Mouse (Mus musculus) WW6 (cell line): ENCODE data around the gene Gm34653.
"Not testable (repeated sequence)": the region's sequence is repeated elsewhere in the genome, so short reads cannot be mapped to it uniquely, and the experiment has no call there.

ENCODE experiments used
- DNase-seq: peaks from one replicate; pipeline ENCODE4 v3.0.0-alpha.2; 2013; ENCODE audit warnings: low read depth, low spot score

Gene Gm34653

DNA sequence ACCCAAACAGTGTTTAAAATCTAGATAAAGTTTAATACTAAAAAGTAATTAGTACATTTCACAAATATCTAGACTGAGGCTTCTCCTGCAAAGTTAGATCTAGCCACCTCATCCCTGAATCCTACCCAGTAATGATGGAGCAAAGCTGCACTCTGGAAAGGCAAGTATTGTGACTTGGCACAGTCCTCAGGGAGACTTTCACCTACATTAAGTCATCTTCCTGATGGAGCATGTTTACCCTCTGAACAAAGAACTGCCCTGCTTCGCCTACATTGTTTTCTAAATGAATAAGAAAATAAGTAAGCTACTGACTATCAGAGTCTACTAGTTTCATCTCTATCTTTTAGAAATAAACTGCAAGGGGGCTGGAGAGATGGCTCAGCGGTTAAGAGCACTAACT lies 14.3 kb upstream of the Gm34653 start:
- DNase-seq, result no peak

DNA sequence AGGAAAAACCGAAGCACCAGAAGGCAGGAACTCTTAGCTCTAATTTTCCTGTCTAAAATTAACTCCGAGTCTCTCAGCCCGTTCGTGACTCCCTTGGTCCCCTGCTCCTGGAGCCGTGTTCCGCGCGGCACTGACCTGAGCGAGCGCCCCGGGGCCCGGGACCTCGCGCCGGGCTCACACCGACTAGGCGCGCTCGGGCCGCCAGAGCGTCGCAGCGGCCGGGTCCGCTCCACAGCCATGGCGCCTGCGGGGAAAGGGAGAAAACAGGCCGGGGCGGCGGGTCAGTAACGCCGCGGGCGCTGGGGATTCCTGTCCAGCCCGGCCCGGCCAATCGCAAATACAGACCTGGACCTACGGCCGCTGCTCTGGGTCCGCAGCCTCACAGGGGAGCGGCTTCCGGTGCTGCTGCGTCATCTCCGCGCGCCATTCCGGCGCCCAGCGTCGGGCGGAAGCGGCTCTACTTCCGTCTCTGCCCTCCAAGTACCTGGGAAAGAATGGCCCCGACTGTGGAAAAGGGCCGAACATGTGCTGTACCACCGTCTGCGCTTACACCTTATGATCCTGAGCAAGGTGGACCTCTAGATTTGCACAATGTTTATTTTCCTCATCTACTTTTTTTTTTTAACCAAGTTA lies 6.9 kb upstream of the Gm34653 start, which contains the start of gene Fbxw2:
TSS of gene Fbxw2 (minus strand) at position 485 of the 633 bp plus-strand sequence.
- peak; percentile 83 for DNase-seq

DNA sequence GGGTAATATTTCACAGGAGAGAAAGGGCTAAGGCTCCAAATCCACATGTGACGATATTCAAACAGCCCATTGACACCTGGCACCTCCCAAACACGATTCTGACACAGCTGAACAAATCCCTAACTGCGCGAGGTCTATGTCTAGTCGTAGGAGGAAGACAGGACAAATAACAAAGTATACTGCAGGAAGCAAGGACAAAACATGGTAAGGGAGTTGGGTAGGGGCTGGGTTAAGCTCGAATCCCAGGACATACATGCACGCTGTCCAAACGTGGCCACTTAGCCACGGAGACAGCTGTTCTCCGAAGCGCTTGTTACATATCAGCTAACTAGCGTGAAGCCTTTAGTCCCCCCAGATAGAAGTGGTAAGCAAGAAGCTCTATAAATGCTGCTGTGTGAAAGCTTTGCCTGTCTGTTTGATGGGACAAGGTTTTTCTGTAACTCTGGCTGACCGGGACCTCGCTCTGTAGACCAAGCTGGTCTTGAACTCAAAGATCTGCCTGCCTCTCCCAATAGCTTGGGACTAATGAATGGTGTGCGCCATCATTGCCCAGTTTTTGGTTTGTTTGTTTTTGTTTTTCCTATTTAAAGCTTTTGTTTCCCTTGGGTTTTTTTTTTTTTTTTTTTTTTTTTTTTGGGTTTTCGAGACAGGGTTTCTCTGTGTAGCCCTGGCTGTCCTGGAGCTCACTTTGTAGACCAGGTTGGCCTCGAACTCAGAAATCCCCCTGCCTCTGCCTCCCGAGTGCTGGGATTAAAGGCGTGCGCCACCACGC lies 6.2 kb upstream of the Gm34653 start:
- DNase-seq, result no peak

DNA sequence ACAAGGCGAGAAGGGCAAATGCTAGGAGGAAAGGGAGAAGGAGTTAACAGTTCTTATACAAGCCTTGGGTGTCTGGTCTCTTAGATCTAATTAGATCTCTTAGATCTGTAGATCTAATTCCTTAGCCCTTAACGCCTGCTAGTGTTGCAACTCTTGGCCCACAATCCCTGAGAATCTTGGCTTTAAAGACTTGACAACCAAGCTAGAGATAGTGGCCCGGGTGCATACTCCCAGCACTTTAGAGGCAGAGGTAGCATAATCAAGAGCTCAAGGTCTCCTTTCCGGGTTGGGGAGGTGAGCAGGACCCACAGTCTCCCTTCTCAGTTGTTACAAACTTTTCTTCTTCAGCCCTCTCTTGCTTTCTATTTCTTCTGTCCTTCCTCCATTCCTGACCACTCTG lies 5.2 kb upstream of the Gm34653 start:
- no peak for DNase-seq

DNA sequence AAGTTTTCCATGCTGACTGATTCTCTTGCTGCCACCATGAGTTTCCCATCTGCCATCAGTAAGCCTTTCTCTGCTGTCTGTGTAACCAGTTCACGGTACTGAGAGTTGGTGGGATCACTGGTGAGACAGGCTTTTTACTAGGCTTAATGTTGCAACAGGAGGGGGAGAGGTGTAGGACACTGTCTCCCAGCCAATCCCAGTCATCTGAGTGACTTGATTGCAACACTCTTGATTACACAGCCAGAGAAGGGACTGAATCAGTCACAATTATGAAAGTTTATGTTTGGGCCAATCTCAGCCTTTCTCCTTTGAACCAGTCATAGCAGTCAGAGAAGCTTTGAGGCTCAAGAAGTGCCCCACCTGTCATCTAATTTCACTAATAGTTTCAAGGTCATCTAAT lies 4.8 kb upstream of the Gm34653 start:
- no peak for DNase-seq

DNA sequence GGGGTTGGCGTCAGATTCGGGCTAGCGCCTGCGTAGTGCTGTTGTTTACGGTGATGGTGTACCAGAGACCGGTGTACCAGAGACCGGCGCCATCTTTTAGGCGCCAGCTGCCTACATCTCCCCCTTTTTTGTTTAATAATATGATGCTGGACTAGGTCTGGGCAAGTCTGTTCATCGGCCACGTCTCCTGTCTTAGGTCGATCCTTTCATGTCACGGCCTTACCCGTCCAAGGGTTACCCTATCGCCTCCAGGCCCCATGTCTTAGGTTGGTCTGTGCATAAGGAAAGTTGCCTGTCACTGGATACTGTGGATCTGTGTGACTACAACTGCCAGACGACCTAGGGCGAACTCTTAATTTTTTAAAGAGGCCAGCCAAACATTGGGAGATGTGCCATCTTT lies 2.7 kb upstream of the Gm34653 start:
- DNase-seq, result not testable (repeated sequence)

DNA sequence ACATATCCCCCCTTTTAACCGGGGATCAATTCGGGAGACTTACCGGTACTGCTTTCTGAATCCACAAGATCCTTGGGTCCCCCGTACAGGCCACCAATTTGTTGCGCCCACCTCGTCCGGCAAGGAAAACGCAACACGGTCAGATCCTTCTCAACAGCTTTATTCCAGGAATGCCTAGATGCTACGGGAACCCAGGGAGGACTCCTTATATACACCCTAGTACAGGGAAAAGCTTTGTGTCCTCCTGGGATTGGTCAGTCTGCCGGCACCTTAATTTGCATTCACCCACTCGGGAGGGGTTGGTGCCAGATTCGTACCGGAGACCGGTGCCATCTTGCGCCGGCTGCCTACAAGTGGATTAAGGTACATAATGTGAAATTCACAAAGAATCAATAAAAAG lies 817 bp downstream of the Gm34653 start:
- no peak for DNase-seq

DNA sequence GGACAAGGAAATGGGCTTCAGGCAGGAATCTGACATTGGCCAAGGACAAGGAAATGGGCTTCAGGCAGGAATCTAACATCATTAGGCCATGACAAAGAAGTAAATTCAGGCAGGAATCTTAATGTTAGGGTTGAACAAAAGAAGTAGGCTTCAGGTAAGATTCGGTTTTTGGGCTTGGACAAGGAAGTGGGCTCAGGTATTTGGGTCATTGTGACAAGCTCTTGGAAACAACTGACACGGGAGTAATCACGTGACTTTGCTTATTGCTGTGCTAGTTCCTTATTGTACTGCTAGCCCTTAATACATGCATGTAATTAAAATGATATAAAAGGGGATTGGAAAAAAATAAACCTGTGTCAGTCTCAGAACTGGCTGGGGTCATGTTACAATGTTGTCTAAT lies 2.9 kb downstream of the Gm34653 start:
- no peak for DNase-seq

DNA sequence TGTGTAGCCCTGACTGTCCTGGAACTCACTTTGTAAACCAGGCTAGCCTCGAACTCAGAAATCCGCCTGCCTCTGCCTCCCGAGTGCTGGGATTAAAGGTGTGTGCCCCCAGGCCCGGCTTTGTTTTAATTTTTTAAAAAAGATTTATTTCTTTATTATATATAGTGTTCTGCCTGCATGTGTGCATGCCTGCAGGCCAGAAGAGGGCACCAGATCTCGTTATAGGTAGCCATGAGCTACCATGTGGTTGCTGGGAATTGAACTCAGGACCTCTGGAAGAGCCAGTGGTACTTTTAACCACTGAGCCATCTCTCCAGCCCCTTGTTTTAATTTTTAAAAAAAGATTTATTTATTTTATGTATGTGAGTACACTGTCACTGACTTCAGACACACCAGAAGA lies 7.3 kb downstream of the Gm34653 start:
- not testable (repeated sequence) for DNase-seq

DNA sequence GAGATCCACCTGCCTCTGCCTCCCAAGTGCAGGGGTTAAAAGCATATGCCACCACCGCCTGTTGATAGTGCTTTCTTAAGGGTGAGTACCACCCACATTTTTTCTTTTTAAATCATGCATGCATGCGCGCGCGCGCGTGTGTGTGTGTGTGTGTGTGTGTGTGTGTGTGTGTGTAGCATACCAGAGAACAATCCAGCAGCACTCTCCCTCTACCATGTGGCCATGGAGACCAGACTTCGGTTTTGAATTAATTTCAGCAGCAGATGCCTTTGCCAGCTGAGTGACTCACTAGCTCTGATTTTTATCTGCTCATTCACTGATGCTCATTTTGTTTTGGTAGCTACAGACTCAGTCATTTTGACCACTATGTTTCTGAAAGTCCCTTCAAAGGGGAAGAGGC lies 8.9 kb downstream of the Gm34653 start:
- no peak for DNase-seq

DNA sequence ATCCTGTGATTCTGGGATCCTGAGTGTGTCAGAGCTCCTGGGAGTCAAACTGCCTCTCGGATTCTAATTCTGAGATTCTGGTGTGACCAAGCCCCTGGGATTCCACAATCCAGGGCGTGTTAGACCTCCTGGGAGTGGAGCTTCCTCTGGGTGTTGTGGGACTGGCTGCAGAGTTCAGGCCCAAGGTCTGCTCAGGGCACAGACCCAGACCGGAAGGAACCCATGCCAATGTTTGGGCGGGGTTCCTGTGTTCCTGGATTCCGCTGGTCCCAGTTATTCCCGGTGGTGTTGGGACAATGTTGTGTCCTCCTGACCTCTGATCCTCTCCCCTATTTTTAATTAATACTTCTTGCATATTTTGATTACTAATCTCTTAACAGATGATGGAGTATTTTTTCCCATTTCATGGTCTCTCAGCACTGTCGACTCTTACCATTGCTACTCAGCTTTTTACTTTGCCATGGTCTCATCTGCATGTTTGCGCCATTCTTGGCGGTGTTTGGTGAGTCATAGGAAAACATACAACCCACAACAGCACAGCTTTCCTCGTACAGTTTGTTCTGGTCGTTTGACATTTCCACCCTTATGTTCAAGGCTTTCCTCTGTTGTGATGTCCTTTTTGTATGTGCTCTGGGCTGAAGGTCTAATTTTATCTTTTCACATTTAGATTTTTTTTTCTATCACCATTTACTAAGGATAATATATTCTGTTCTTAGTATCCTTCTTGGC lies 10.6 kb downstream of the Gm34653 start:
- DNase-seq, result no peak

DNA sequence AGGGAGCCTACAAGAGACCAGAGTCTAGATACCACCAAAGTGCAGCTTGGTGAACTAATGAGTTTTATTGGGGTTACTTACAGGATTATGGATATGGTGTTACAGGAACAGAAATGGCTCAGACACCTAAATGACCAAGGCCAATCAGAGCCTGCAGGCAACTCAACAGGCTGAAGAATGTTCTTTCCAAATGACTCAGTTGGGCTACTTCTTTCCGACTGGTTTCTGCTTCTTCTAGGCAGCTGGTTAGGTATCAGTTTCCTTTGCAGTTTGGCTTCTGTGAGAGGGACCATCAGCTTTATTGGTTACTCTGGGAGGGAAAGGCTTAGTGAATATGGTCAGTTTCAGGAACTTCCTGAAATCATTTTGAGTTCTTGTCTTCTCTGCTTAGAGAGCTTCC lies 14.9 kb downstream of the Gm34653 start:
- DNase-seq, result no peak

DNA sequence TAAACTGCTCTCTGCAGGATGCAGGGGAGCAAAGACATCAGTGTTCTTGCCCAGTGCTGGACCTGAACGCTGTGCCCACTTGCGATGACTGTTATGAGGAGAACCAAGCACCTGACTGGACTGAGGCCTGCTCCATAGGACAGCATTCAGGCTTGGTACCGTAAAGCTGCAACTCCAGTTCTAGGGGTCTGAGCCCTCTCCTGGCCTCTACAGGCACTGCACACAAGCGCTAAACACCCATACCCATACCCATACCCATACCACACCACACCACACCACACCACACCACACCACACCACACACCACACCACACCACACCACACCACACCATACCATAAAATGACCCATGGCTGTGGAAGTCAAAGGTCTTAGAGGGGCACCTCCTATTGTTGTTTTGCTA lies 22.5 kb downstream of the Gm34653 start:
- no peak for DNase-seq

DNA sequence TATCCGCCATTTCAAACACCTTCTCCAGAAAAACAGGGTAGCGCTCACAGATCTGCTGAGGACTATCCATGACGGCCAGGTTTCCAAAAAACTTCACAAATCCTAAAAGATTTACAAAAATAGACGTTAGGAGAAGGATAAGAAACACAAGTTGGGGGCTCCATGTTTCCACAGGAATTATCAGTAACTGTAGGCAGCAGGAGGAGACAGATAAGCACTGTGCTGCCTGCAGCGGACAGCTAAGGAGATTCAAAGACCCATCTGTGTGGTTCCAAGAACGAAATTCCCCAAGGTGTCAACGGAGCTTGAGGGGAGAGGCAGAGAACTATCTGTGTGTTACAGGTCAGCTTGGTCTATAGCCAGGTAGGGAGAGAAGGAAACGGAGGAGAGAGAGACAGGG lies 24.9 kb downstream of the Gm34653 start:
- no peak for DNase-seq

DNA sequence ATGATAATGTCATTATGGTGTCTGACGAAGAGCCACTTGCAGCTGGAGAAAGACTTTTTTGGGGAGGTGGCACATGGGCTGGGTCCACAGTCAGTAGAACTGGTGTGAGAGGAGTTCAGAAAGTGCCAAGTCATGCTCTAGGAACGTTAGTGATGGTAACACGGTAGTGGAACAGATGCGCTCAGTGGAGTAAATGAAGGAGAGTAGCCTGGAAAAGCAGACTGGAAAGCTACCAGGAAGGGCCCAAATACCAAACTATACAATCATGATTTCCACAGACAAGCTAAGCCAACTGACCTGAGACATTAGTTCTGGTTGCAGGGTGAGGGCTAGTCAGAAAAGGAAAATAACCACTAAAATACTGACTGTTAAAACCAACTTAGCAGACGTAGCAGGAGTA lies 36.9 kb downstream of the Gm34653 start:
- DNase-seq, result no peak

DNA sequence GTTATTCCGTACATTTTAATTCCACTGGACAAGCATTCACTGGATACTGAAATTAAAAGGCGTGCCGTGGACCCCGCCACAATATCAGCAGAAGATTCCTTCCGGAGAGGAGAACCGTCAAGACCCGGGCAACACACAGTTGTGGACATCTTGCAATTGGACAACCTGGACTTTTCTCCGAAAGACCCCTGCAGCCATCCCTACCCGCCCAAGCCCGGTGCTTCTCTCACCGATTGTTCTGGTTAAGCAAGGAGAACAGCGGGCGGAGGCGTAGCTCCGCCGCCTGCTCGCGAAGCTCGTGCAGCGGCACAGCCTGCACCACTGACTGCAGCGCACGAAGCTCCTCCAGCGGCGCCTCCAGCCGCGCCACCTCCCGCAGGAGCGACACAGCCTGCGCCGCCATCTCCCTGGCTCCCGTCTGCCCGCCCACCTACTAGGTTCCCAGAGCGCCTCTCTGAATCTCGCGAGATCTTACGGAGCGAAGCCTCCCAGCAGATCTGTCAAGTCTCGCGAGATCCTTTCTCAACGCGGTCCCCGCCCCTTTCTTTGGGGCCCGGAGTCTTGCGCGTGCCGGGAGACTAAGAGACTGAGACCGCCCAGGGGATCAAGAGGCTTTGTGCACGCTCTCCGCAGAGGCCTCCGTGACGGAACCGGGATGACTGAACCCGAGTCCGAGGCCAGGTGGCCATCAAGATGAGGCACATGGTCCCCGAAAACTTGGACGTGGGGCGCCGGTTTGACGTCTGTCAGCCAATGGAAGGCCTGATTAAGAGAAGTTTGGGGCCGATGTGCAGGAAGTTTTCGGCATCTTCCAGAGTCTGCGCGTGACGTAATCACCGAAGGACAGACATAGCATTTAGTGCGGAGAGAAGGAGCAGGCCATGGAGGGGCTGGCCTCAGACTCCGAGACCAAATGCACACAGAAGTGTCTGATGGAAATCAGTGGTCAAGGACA lies 38.0 kb downstream of the Gm34653 start:
- DNase-seq, result peak; percentile 97

DNA sequence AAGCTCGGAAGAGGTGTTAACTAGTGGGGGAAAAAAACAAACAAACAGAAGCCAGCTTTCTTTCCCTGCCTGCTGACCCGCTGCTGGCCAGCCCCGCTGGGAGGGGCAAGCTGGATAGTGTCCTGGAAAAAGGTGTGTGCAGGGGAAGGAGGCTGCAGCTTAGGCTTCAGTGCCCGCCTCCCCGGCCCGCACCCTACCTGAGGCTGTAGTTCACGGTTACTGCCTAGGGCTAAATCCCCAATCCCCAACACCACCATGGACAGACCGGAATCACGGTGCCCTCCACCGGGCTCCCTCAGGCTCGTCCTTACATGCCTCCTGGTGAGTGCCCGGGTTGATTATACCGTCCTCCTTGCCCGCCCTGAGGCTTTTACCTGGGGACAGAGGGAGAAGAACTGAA lies 41.5 kb downstream of the Gm34653 start, which contains the start of gene Cutal:
TSS of gene Cutal (plus strand) at position 126 of the 400 bp plus-strand sequence.
- no peak for DNase-seq

DNA sequence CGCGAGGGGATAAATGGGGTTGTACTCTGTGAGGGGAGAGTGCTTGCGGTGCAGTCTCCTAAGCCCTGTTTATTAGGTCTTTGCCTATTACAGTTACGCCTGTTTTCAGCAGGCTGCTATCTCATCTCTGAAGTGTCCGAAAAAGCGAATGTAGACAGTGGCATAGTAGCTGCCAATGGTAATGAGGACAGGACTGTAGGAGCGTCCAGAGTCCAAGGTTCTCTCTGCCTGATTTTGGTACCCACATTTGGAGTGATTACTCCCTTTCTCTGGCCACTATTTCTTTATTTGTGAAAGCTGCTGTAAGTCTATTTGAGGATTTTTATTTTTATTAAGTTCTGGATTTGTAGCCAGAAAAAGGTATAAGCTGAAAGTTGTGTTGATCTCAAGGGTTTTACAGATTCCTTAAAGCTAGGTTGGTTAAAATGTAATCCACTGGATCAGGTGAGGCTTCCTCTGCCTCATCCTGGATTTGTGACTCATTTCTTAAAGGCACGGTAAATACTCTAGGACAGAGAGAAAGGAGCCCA lies 42.1 kb downstream of the Gm34653 start, which contains the start of gene Psmd5:
TSS of gene Psmd5 (minus strand) at position 153 of the 530 bp plus-strand sequence.
- DNase-seq, result no peak

DNA sequence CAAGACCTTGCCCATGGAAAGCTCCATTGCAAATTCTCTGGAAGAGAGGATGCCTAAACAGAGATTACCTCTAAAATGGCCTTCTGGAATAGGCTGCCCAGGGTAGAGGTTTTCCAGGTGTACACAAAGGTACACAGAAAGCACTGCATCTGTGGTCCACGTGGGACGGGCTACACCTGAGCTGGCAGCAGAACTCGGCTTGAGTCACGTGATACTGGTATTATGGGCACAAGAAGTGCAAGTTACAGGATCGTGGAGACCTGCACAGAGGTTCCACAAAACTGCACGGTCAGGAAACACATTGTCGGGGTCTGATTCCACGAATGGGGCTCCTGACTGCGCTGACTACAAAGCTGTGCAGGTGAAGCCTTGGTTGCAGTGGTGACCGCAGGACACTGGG lies 47.2 kb downstream of the Gm34653 start:
- no peak for DNase-seq

DNA sequence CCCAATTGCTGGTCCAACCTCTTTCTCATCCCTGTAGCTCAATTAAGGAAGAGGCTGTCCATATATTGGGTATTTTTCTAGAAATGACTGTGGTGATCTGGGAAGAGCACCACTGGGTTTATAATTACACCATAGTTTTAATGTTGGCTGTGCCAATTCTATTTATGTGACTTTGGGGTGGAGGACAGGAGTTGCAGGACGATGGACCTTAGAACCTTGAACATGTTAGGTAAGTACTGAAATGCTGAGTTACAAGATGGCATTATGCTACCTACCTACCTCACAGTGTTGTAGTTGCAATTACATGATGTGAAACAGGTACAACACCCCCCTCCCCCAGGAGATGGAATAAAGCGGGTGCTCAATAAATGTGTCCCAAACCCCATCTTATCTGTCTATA lies 50.0 kb downstream of the Gm34653 start:
- no peak for DNase-seq

DNA sequence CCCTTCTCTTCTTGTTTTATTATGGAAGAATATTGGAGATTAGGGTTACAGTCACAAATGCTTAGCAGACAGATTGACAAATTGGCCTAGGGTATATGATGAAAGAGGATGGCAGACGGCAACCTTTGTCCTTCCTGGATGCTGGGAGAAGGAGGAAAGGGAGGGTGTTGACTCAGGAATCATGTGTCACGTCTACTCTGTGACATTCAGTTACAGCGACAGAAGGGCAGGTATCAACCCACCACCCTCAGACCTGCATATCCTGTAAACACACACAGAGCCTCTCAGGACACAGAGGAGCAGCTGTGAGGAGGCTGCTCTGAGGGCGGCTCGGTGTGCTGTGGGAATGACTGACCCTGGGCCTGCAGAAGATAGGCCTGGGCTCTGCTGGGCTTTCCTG lies 50.4 kb downstream of the Gm34653 start:
- no peak for DNase-seq
